Mouse (Mus musculus) spleen, adult 2 months (tissue): ENCODE measurements around the gene Rab22a. TPM values are rescaled to one million over a fixed set of nuclear protein-coding genes. Genes with fewer than 3 reads are reported as not detected.
A peak's percentile ranks its signal among the peaks of the same experiment; 100 is the strongest.
"Not testable (repeated sequence)": the region's sequence is repeated elsewhere in the genome, so short reads cannot be mapped to it uniquely, and the experiment has no call there.

ENCODE experiments used
- DNase-seq, 2 experiments: peaks; one replicate each; pipeline versions ENCODE4 v3.0.0 to v3.0.0-alpha.2; 2012 to 2021; ENCODE audit warnings: low spot score in 2 of 2, low read depth in 1 of 2
- H3K27ac ChIP-seq: fragments of 200-500 bp; 2 replicates; pipeline ENCODE4 v1.5.1; 2012; ENCODE audit warnings: low read length, inconsistent platforms; ENCODE audit not compliant: insufficient read depth
- H3K27me3 ChIP-seq: fragments of 200-500 bp; 2 replicates; pipeline ENCODE4 v1.6.1; 2012; ENCODE audit warnings: mild to moderate bottlenecking, moderate library complexity, low read length, inconsistent platforms; ENCODE audit not compliant: control insufficient read depth, insufficient read depth
- H3K36me3 ChIP-seq: fragments of 200-500 bp; 2 replicates; pipeline ENCODE4 v1.6.1; 2012; ENCODE audit warnings: mild to moderate bottlenecking, low read length, inconsistent platforms; ENCODE audit not compliant: control insufficient read depth, insufficient read depth
- H3K4me1 ChIP-seq: fragments of 200-500 bp; 2 replicates; pipeline ENCODE4 v1.6.1; 2011; ENCODE audit warnings: inconsistent platforms; ENCODE audit not compliant: control insufficient read depth, insufficient read depth, insufficient read length
- H3K4me3 ChIP-seq: fragments of 200-500 bp; 2 replicates; pipeline ENCODE4 v1.5.1; 2011; ENCODE audit warnings: mild to moderate bottlenecking, inconsistent platforms; ENCODE audit not compliant: insufficient read depth, insufficient read length; ENCODE audit errors: extremely low read depth
- CTCF ChIP-seq: fragments of 200-500 bp; IDR thresholded peaks from 2 replicates; pipeline ENCODE4 v1.5.1; 2011; ENCODE audit warnings: mild to moderate bottlenecking, inconsistent platforms; ENCODE audit not compliant: insufficient read depth, insufficient read length, insufficient replicate concordance; ENCODE audit errors: extremely low read depth
- POLR2A ChIP-seq: fragments of 200-500 bp; IDR thresholded peaks from 2 replicates; pipeline ENCODE4 v1.6.1; 2011; ENCODE audit warnings: low read depth, low read length, inconsistent platforms
- WGBS: fragments of 180-500 bp; shearing (Covaris S2); methylation state at CpG from one replicate; pipeline ENCODE4 v1.1.7; 2018; 5-methylcytosine and 5-hydroxymethylcytosine counted together
- polyA plus RNA-seq: library from polyadenylated mRNA; depleted of rRNA; stranded (reverse); fragments of >200 nt; gene quantifications from 2 replicates; pipeline ENCODE4 v1.2.3, GENCODE M21; 2012

Gene Rab22a
- polyA plus RNA-seq, 1 experiment: 18.7 TPM

GRCm38 (mm10) chr2:173702096-173702866, 42.7 kb downstream of the Rab22a start:
- Histone ChIP-seq H3K27ac (0 out of 2 replicates have a peak overlapping the region, but pooled peaks have one; percentile 16), H3K4me3 (no peak overlapping the region), H3K36me3 (peaks cover 30% of the 10 kb centered on the region), H3K4me1 (no peaks in the 10 kb centered on the region), H3K27me3 (no peaks in the 10 kb centered on the region)
- TF ChIP-seq POLR2A (no peak), CTCF (no peak)
- 78% methylated on average over 16 of the region's 16 CpGs for WGBS
- DNase-seq: no peak

GRCm38 (mm10) chr2:173702867-173703237, 43.3 kb downstream of the Rab22a start:
- Histone ChIP-seq H3K4me1 (no peaks in the 10 kb centered on the region), H3K36me3 (peaks cover 28% of the 10 kb centered on the region), H3K27me3 (no peaks in the 10 kb centered on the region), H3K4me3 (no peak overlapping the region), H3K27ac (no peak overlapping the region)
- 93% methylated on average over 12 of the region's 12 CpGs for WGBS
- no peak for TF ChIP-seq POLR2A
- no peak for TF ChIP-seq CTCF
- no peak for DNase-seq

GRCm38 (mm10) chr2:173705827-173706551, 46.4 kb downstream of the Rab22a start:
- no peak for TF ChIP-seq POLR2A
- no peak for TF ChIP-seq CTCF
- Histone ChIP-seq H3K4me1 (no peaks in the 10 kb centered on the region), H3K36me3 (peaks cover 17% of the 10 kb centered on the region), H3K4me3 (no peak overlapping the region), H3K27ac (no peak overlapping the region), H3K27me3 (no peaks in the 10 kb centered on the region)
- WGBS: 92% methylated on average over 15 of the region's 15 CpGs
- DNase-seq: no peak

GRCm38 (mm10) chr2:173707626-173708025, 48.1 kb downstream of the Rab22a start:
- DNase-seq, H3K4me3 ChIP-seq, H3K27me3 ChIP-seq, H3K27ac ChIP-seq, H3K4me1 ChIP-seq, H3K36me3 ChIP-seq: not testable (repeated sequence)

- Histone ChIP-seq H3K27ac (no peak overlapping the region), H3K4me3 (no peak overlapping the region), H3K27me3 (no peaks in the 10 kb centered on the region), H3K4me1 (no peaks in the 10 kb centered on the region), H3K36me3 (peaks cover 3% of the 10 kb centered on the region; the same call in 1 of the 2 replicates)
- WGBS: 86% methylated on average over 6 of the region's 6 CpGs
- no peak for DNase-seq
- TF ChIP-seq POLR2A (no peak), CTCF (no peak)
These were observed 50.6 kb downstream of the Rab22a start for GRCm38 (mm10) chr2:173710193-173710592.

- no peaks in the 10 kb centered on the region for H3K36me3 ChIP-seq
- no peak overlapping the region for H3K4me3 ChIP-seq
- H3K4me1 ChIP-seq: no peaks in the 10 kb centered on the region
- no peak for DNase-seq
- no peak overlapping the region for H3K27ac ChIP-seq
- no peaks in the 10 kb centered on the region for H3K27me3 ChIP-seq
- WGBS: 81% methylated on average over 10 of the region's 10 CpGs
- no peak for TF ChIP-seq POLR2A
- TF ChIP-seq CTCF: no peak
These were observed 53.1 kb downstream of the Rab22a start for GRCm38 (mm10) chr2:173712656-173713055.

GRCm38 (mm10) chr2:173713241-173713640, 53.7 kb downstream of the Rab22a start:
- no peak for DNase-seq
- WGBS: 81% methylated on average over 4 of the region's 4 CpGs
- no peaks in the 10 kb centered on the region for H3K4me1 ChIP-seq
- TF ChIP-seq POLR2A (no peak), CTCF (no peak)
- no peak overlapping the region for H3K4me3 ChIP-seq
- no peak overlapping the region for H3K27ac ChIP-seq
- H3K36me3 ChIP-seq: no peaks in the 10 kb centered on the region
- no peaks in the 10 kb centered on the region for H3K27me3 ChIP-seq
